Mouse (Mus musculus) embryonic fibroblast, embryonic 13.5 days (primary cell): ENCODE measurements around the gene Trim39.

ENCODE experiments used
- CTCF ChIP-seq: IDR thresholded peaks from 2 replicates; pipeline ENCODE4 v1.5.1; 2011; ENCODE audit warnings: mild to moderate bottlenecking, control low read depth, low read length, moderate library complexity, borderline replicate concordance; ENCODE audit not compliant: insufficient read depth
- POLR2A ChIP-seq: IDR thresholded peaks from 2 replicates; pipeline ENCODE4 v1.6.1; 2011; ENCODE audit warnings: low read depth, mild to moderate bottlenecking, control low read depth, low read length, moderate library complexity

- TF ChIP-seq CTCF (no peak), POLR2A (no peak)
Measured at GRCm38 (mm10) chr17:36229046-36229445, 43.0 kb downstream of the Trim39 start.
